Mouse (Mus musculus) right cerebral cortex, postnatal 10 days (tissue): ENCODE results near the gene Mtfr1l.

Experiments used
- DNase-seq, 2 experiments: peaks; one replicate each; pipeline ENCODE4 v3.0.0; 2021; ENCODE audit warnings: low spot score in 2 of 2

Mtfr1l gene

DNA sequence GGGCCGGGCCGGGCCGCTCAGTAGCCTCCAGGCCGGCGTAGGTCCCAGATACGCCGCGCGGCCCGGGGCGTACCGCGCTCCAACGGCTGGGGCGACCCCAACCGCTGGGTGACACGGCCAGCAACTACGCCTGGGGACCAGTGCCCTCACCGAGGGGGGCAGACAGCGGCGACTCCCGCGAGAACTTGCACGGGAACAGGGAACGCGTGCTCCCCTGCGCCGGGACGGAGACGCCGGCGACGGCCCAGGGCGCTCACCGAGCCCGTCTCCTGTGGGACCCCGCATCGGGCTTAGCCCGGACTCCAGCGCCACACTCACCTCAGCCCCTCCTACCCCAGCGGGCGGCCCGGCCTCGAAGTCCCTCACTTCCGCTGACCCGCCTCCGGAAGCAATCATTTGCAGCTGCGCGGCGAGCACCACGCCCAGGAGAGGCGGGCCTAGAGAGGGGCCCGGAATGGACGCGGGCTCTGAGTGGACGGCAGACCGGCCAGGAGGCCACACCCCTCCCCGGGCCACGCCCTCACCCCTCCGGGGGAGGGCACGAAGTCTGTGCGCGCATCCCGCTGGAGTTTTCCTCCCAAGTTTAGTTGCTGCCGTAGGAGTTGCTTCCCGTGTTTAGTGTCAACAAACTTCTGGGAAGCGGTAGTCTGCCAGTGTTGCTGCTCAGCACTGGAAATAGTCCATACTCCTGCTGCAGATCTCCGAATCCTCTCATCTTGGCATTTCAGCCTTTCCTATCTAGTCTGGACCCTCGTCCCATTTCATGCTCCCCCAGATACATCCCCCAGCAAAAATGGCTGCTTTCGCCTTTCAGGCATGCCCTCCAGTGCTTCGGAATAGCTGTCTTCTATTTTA lies at the start of gene Mtfr1l:
Gene Mtfr1l (minus strand): TSS at position 456 of the 855 bp plus-strand sequence.
- peak; percentile 98 for DNase-seq

DNA sequence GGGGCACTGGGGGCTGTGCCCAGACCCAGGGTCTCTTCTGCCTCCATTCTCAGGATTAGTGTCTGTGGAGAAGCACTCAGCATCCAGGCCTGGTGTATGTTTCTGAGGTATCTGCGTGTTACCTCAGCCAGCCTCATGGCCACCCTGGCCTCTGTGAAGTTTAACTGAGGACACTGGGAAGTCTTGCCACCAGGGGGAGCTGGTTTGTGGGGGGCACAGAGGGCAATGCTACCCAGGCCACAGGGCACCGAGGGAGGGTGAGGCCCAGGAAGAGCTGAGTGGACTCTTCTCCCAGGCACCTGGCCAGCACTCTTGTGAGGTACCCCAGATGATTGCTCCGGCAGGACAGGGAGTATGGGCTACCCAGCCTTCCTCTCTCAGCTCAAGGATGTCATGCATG lies 48.3 kb upstream of the Mtfr1l start:
- no peak for DNase-seq

DNA sequence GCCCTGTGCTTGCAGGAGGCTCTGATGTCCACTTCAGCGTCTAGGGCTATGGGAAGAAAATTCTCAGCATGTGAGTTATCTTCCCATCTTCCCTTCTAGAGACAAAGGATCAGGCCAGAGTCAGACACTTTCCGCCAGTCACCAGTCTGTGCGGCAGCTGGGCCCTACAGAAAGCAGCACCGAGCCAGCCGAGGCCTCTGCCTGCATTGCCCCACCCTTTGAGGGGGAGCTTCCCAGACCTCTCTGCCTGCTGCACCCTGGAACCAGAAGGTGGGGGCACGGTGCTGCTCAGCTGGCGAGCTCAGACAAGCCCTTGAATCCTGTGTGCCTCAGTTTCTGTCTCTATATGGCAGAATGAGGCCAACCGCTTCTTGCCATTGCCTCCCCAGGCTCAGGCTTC lies 46.2 kb upstream of the Mtfr1l start:
- no peak for DNase-seq

DNA sequence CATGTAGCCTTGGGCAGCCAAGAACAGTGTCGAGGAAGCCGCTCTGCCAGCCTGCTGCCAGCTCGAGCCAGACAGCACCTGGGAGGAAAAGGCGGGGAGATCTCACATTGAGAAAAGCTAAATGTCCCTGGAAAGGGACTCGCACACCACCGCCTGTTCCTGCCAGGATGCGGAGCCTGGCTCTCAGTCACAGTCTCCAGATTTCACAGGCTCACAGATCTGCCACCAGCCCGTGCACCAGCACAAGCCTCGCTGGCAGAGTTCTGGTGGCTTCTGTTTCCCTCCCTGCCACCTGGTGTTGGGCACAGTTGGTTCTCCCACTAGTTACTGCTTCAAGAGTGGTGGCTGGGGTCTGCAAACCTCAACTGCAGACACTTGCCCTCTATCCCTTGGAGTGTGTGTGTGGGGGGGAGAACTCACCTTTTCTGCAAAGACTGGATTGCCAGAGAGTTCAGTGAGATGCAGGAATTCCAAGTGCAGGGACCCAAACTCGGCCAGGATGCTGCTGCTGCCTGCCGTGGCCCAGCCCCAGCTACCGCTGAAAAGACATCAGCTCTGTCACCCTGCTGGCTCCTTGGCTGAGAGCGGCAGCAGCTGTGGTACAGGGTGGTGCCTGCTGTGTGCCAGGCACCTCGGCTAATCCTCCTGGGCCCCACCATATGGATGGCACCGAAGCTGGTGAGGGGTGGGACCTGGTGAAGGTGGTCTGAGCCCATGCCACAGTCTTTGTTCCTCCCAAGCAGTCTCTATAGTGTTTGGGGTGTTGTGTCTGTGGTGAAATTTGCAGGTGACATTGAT lies 45.4 kb upstream of the Mtfr1l start:
- peak; percentile 81 to 85 for DNase-seq

GRCm38 (mm10) chr4:134579620-134580019 lies 44.4 kb upstream of the Mtfr1l start:
- DNase-seq, result no peak

DNA sequence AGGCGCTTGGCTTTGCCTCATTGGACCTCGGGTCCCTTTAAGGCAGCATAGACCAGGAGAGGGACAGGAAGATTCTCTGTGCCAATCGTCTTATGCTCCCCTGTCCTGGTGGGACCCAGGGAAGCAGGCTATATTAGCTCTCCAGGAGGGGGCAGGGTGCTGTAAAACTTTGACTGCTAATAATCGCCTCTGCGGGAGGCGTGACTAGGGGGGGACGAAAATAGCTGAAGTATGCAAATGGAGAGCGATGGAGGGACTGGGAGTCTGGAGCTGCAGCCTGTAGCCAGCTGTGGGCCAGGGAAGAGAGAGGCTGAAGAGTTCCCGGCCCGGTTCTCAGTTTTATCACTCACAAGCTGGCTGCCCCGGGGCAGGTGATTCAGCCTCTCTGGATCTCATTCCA lies 44.0 kb upstream of the Mtfr1l start:
- no peak for DNase-seq

DNA sequence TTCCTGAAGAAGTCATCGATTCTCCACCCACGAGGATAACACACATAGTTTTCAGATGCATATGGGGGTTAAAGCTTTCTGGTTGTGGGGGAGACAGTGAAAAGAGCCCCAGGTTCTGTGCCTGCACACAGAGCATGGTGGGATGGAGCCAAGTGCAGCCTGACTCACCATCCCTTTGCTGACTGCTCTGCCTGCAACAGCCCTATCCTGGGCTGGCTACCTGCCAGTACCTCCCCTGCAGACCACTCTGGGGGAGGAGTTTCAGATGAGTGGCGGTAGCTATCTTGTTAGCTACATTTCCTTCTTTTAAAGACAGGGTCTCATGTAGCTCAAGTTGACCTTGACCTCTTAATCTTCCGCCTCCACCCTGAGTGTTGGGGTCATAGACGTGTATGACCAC lies 43.2 kb upstream of the Mtfr1l start:
- DNase-seq, result no peak

DNA sequence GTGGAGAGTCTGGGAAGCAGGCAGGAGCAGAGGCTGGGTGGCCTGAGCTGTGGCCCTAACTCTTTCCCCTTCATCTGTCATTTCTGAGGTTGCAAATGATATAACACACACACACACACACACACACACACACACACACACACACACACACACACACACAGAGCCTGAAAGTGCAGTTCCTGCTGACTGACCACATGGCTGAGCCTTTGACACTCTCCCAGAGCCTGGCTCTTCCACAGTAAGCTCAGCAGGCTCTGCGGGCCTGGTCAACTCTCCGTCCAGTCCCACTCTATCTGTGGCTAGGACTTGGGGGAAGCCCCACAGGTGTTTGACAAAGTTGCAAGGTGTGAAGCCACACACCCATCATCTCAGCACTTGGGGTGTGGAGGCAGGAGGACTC lies 42.1 kb upstream of the Mtfr1l start:
- DNase-seq, result no peak

DNA sequence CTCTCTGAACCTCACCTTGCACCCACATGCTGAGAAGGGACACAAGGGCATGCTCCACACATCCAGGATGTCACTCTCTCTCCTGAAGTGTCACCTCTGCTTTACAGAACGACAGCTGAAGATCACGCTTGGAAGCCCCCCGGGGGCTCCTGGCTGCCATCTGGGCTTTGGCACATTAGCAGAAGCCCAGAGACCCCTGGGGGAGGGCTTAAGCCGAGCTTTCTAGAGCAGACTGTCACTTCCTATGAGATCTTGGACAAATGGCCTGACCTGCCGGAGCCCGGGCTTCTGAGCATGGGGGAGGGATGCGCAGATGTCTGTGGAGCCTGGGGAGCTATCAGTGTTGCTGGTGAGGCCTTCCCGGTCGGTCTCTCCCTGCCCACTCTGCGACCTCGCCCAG lies 40.3 kb upstream of the Mtfr1l start:
- DNase-seq, result no peak

- DNase-seq, result no peak
These were observed 37.5 kb upstream of the Mtfr1l start for GRCm38 (mm10) chr4:134572449-134573300.

GRCm38 (mm10) chr4:134570704-134571451 lies 35.7 kb upstream of the Mtfr1l start:
- no peak for DNase-seq

DNA sequence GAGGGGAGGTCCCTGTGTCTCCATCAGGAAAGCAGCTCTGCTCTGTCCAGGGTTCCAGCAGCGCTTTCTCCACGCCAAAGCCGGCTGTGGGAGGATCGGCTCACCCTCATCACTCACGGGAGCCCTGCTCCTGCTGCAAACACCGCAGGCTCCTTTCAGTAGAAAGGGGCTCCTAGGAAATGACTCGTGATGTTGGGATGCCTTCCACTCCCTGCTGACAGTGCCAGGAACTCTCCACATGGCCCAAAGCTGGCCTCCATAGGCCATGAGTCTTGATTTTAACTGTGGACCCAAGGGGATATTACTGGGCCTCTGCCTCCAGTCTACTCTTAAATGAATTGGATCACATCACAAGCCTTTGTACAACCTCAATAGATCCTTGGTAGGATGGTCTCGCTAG lies 34.6 kb upstream of the Mtfr1l start:
- DNase-seq, result no peak

GRCm38 (mm10) chr4:134569205-134569604 lies 34.0 kb upstream of the Mtfr1l start:
- no peak for DNase-seq

- DNase-seq, result peak; percentile 78 to 79
These were observed 32.4 kb upstream of the Mtfr1l start for GRCm38 (mm10) chr4:134567377-134568226.

GRCm38 (mm10) chr4:134564093-134564492 lies 28.9 kb upstream of the Mtfr1l start:
- no peak for DNase-seq

- no peak for DNase-seq
These were observed 28.4 kb upstream of the Mtfr1l start for GRCm38 (mm10) chr4:134563624-134564023.

GRCm38 (mm10) chr4:134562014-134562413 lies 26.8 kb upstream of the Mtfr1l start:
- DNase-seq, result no peak

DNA sequence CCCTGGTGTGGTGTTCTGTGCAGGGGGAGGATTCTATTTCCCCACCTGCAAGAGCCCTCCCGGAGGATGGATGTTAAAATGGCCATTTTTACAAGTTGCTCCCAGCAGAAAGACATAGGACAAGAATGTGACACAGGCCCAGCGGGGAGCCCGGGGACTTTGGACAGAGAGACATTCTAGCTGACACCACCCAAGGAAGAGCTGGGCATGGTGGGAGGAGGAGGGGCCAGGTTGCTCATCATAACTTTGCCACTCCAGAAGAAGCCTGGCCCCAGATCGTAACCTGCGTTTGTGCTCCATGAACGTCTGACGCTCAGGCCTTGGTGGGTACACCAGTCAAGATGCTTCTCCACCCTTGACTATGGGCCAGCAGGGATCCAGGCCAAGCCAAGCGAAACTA lies 25.5 kb upstream of the Mtfr1l start:
- DNase-seq, result no peak

- DNase-seq, result no peak
These were observed 24.0 kb upstream of the Mtfr1l start for GRCm38 (mm10) chr4:134559154-134559553.

DNA sequence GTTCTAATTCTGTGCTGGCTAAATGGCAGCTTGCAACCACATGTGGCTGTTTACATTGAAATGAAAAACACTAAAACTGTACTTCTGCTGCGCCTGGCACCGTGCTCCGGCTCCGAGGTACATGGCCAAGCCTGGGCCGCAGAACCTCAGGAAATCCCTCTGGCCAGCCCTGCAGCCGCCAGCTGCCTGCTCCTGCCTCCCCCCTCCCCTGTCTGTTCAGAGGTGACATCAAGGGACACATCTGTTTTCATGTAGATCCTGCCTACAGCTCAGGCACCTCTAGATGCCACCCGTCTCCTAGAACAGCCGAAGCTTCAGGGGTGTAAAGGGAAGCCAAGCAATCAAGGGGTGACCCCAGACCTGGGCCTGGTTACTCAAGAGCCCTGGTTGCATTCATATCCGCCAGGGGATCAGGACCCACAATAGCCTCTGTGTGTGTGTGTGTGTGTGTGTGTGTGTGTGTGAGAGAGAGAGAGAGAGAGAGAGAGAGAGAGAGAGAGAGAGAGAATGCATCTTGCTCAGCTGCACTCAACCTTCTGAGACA lies 23.5 kb upstream of the Mtfr1l start:
- no peak for DNase-seq
